Mouse (Mus musculus) retina, embryonic 14.5 days (tissue): ENCODE measurements around the gene Spout1.

Experiments used
- DNase-seq: peaks from one replicate; pipeline ENCODE4 v3.0.0-alpha.2; 2015; ENCODE audit warnings: low spot score

The Spout1 gene

GRCm38 (mm10) chr2:30128789-30129188 is 49.5 kb downstream of the Spout1 start:
- DNase-seq, result peak; percentile 80

GRCm38 (mm10) chr2:30124472-30125274 is 53.6 kb downstream of the Spout1 start, which contains the start of gene Zer1:
TSS of gene Zer1 (minus strand) at chr2:30124585.
- DNase-seq, result peak; percentile 93

DNA sequence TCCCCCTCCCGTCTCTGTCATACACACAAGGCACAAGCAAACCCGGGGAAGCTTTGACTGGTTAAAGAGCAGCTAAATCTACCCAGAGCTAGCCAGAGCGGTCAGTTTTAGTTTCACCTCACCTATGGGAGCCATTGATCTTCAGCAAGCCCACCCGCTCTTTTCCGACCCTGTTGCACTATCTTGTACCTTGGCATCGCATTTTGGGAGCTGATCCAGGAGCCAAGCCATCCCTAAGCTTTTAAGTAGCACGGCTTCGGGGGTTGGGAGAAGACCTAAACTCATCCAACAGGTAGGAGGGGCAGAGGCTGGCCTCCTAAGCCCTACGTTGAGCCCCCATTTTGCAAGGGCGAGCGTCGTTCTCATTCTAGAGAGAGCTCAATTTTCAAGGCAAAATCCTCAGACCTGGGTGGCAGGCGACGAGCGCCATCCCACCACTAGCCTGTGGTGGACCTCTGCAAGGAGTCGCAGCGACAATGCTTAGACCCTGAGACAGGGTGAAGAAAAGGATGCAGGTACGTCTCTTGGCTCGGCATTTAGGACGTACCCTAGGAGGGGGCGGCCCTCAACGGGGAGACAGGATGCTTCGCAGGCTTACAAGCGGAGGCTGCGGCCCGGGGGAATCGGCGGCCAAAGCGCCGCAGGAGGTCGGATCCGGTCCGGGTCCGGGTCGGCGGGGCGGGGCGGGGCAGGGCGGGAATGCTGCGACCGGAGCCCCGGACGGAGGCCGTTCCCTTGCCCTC is 54.4 kb downstream of the Spout1 start:
- no peak for DNase-seq
